ENCODE assay signal across 1 mouse cellular context in the genomic region with DNA sequence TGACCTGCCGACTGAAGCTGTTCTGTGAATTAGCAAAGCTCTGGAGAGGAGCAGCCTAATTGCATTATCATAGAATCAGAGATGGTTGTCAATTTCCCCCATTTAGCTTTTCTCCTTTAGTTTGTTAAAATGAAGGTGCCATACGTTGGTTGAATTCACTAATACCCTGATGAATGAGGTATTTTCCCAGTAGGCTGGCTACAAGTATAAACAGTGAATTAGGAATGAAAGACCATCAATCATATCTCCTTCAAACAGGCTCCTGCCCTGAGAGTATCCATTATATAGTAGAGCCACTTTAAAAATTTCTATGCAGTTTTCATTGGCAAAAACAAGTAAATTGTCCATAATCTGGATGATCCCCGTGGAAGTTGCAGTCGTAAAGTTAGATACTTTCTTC.
TF ChIP-seq lines count a peak whose summit lies in the region.

No protein-coding gene starts in this region.

TF ChIP-seq in CH12.LX, 34 proteins besides CTCF, POLR2A, EP300 and RAD21:
- TF ChIP-seq UBTF (IDR thresholded peaks at IDR 0.05; ENCODE audit: low read depth, low read length) = no peak
- no peak for TF ChIP-seq MAFK (IDR thresholded peaks at IDR 0.05; ENCODE audit: insufficient replicate concordance, low read length)
- TF ChIP-seq MAX (IDR thresholded peaks at IDR 0.05; ENCODE audit: low read length) = no peak
- TF ChIP-seq JUN (IDR thresholded peaks at IDR 0.05; ENCODE audit: insufficient read depth, low read depth, low read length) = no peak
- no peak for TF ChIP-seq PAX5 (IDR thresholded peaks at IDR 0.05; ENCODE audit: low read length)
- TF ChIP-seq MYC (IDR thresholded peaks at IDR 0.05; ENCODE audit: low read depth, low read length) = no peak
- TF ChIP-seq ELF1 (IDR thresholded peaks at IDR 0.05; ENCODE audit: low read depth, low read length) = no peak
- no peak for TF ChIP-seq BHLHE40 (IDR thresholded peaks at IDR 0.05; ENCODE audit: low read depth, low read length)
- TF ChIP-seq TCF12 (IDR thresholded peaks at IDR 0.05; ENCODE audit: low read depth, low read length) = no peak
TF ChIP-seq in CH12.LX: peak in this region for 0.
